8 mouse cellular contexts compared by ENCODE assay signal in the genomic region with DNA sequence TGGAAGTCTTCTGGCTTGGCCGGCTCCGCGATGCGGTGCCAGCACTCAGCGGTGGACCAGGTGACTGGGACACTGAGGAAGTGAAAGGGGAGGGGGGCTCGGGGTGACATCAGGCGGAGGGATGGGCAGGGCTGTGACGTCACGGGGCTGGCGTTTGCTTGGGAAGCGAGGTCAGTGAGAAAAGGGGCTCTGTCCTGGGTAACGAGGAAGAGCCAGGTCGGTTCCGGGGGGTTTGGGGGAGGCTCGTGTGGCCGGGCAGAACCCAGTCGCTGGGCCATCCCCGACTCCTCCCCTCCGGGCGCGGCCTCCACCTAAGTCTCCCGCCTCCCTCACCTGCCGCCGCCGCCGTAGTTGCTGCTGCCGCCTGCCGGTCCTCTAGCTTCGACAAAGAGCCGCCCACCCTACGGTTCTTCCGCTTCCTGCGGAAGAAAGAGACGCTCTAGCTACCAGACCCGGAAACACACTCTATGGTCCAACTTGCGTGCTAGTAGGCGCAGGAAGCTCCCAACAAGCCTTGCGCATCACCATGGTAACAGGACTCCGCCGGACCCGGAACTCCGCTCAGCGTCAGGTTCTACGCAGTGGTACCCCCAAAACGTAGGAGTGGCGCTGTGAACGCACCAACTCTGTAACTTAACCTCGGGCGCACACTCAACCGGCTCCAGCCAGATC. TPM values are rescaled to one million over a fixed set of nuclear protein-coding genes. Genes with fewer than 3 reads are reported as not detected.
DNase-seq lines count a peak whose midpoint lies in the region; ATAC-seq lines count a peak whose summit lies in the region.

Zc3h10 (minus strand) TSS at position 414 of the 672 bp plus-strand sequence.

- peak within 1 kb of the TSS; percentile 83 for H3K4me2 ChIP-seq in embryonic facial prominence, embryonic 13.5 days
- H3K4me2 ChIP-seq in limb, embryonic 13.5 days (replicated peaks): peak within 1 kb of the TSS; percentile 87
- peak within 1 kb of the TSS; percentile 84 for H3K4me2 ChIP-seq in midbrain, embryonic 16.5 days (ENCODE audit: low read length)

- DNase-seq in 3134 (ENCODE audit: extremely low read depth, insufficient read length, low spot score): peak; percentile 96
- DNase-seq in adrenal gland, postnatal 36 days: peak; percentile 94
- peak; percentile 94 to 98 for DNase-seq in heart, adult 18-20 months
- peak; percentile 96 to 99 for DNase-seq in kidney, adult 8-10 months
- DNase-seq in spleen, postnatal 10 days (ENCODE audit: low spot score in 2 of 2): peak; percentile 86 to 94

- under 1% methylated on average over 50 of the region's 50 CpGs for WGBS in embryonic facial prominence, embryonic 13.5 days
- under 1% methylated on average over 45 of the region's 50 CpGs for WGBS in limb, embryonic 13.5 days
- under 1% methylated on average over 42 of the region's 50 CpGs for WGBS in midbrain, embryonic 16.5 days

- no peaks in the 10 kb centered on the region for H3K9me3 ChIP-seq in embryonic facial prominence, embryonic 13.5 days
- H3K9me3 ChIP-seq in limb, embryonic 13.5 days: no peaks in the 10 kb centered on the region
- no peaks in the 10 kb centered on the region for H3K9me3 ChIP-seq in midbrain, embryonic 16.5 days (replicated peaks; ENCODE audit: control insufficient read depth, low read length, poor library complexity, severe bottlenecking)

- ATAC-seq in embryonic facial prominence, embryonic 13.5 days (ENCODE audit: insufficient number of reproducible peaks, insufficient read depth, low FRiP score, low TSS enrichment, low read depth): peak; percentile 85
- ATAC-seq in limb, embryonic 13.5 days (ENCODE audit: low FRiP score, low read depth): peak; percentile 91
- peak; percentile 91 for ATAC-seq in midbrain, embryonic 16.5 days

- no peaks in the 10 kb centered on the region for H3K27me3 ChIP-seq in embryonic facial prominence, embryonic 13.5 days
- H3K27me3 ChIP-seq in limb, embryonic 13.5 days: no peaks in the 10 kb centered on the region
- no peaks in the 10 kb centered on the region for H3K27me3 ChIP-seq in midbrain, embryonic 16.5 days (ENCODE audit: control insufficient read depth, insufficient read depth, low read depth, low read length)

- H3K4me3 ChIP-seq in embryonic facial prominence, embryonic 13.5 days: peak within 1 kb of the TSS; percentile 80
- peak within 1 kb of the TSS; percentile 81 for H3K4me3 ChIP-seq in limb, embryonic 13.5 days
- H3K4me3 ChIP-seq in midbrain, embryonic 16.5 days (ENCODE audit: low read depth, low read length): peak within 1 kb of the TSS; percentile 60

- peaks cover 31% of the 10 kb centered on the region for H3K36me3 ChIP-seq in embryonic facial prominence, embryonic 13.5 days
- peaks cover 31% of the 10 kb centered on the region for H3K36me3 ChIP-seq in limb, embryonic 13.5 days
- peaks cover 14% of the 10 kb centered on the region for H3K36me3 ChIP-seq in midbrain, embryonic 16.5 days (ENCODE audit: control insufficient read depth, insufficient read depth, low read length)

- peak within 1 kb of the TSS; percentile 96 for H3K9ac ChIP-seq in embryonic facial prominence, embryonic 13.5 days
- peak within 1 kb of the TSS; percentile 96 for H3K9ac ChIP-seq in limb, embryonic 13.5 days
- peak within 1 kb of the TSS; percentile 83 for H3K9ac ChIP-seq in midbrain, embryonic 16.5 days (ENCODE audit: low read depth, low read length)

- H3K27ac ChIP-seq in embryonic facial prominence, embryonic 13.5 days: peak within 1 kb of the TSS; percentile 98
- H3K27ac ChIP-seq in limb, embryonic 13.5 days: peak within 1 kb of the TSS; percentile 99
- peak within 1 kb of the TSS; percentile 96 for H3K27ac ChIP-seq in midbrain, embryonic 16.5 days (ENCODE audit: low read length)

- peaks cover 9% of the 10 kb centered on the region for H3K4me1 ChIP-seq in embryonic facial prominence, embryonic 13.5 days
- H3K4me1 ChIP-seq in limb, embryonic 13.5 days: peaks cover 16% of the 10 kb centered on the region
- peaks cover 13% of the 10 kb centered on the region for H3K4me1 ChIP-seq in midbrain, embryonic 16.5 days (ENCODE audit: control insufficient read depth, insufficient read depth, low read length)

RNA-seq across cellular contexts. Expression of gene Zc3h10, which starts in this region (rescaled TPM):
- total RNA-seq in adrenal gland, postnatal 36 days (2021): 10 to 100 TPM; 11.9 to 15.2 TPM
- 13.5 and 15.5 TPM in 2 replicates for polyA plus RNA-seq in embryonic facial prominence, embryonic 13.5 days (2015; fragmentation: Nextera tagmentation; extraction: Ambion mirVana)
- 1 to 10 TPM; 7.7 to 8.2 TPM for total RNA-seq in heart, adult 18-20 months (2021)
- 16.4 and 17.3 TPM in 2 replicates for polyA plus RNA-seq in limb, embryonic 13.5 days (2015; fragmentation: Nextera tagmentation; extraction: Ambion mirVana)
- polyA plus RNA-seq in midbrain, embryonic 16.5 days (2015; fragmentation: Nextera tagmentation; extraction: Ambion mirVana): 17.8 and 19.7 TPM in 2 replicates

Comparison
In these comparisons a context has a peak if more than half of its experiments do, and no peak if none do; other contexts are left out.
1. Peak in every context shown above with its lines: DNase-seq, ATAC-seq, H3K4me3 ChIP-seq and H3K27ac ChIP-seq.